Mouse (Mus musculus) E14TG2a.4 (cell line): ENCODE measurements around the gene Ikzf2.

Experiments used
- CTCF ChIP-seq: conservative IDR thresholded peaks from 2 replicates; pipeline ENCODE4 v1.5.1; 2014; ENCODE audit warnings: low read length
- NANOG ChIP-seq: IDR thresholded peaks from 2 replicates; pipeline ENCODE4 v1.6.1; 2014; ENCODE audit warnings: borderline replicate concordance, low read length, mixed read lengths
- POU5F1 ChIP-seq: IDR thresholded peaks from 2 replicates; pipeline ENCODE4 v1.6.1; 2014; ENCODE audit warnings: low read length, borderline replicate concordance

DNA sequence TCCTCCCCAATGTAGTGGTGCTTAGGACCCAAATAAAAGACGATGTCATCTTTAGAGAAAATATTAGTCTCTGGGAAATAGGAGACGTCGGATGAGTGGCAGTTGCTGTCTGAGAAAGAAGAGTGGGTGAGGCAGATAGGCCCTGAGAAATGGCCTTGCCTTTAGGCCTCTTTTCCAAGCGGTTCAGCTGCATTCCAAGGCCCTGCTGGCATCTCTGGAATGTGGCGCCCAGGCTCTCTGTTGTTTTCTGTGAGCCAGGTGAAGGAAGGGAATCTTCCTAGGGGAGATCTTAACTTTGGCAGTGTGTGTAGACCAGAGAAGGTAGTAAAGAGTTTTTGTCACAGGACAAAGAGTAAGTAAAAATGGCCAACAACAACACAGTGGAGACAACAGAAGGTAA is 40.9 kb upstream of the Ikzf2 start:
- TF ChIP-seq CTCF (no peak), NANOG (no peak), POU5F1 (no peak)
